Mouse (Mus musculus): ENCODE measurements around the gene Hcrtr1.

Hcrtr1 gene

DNA sequence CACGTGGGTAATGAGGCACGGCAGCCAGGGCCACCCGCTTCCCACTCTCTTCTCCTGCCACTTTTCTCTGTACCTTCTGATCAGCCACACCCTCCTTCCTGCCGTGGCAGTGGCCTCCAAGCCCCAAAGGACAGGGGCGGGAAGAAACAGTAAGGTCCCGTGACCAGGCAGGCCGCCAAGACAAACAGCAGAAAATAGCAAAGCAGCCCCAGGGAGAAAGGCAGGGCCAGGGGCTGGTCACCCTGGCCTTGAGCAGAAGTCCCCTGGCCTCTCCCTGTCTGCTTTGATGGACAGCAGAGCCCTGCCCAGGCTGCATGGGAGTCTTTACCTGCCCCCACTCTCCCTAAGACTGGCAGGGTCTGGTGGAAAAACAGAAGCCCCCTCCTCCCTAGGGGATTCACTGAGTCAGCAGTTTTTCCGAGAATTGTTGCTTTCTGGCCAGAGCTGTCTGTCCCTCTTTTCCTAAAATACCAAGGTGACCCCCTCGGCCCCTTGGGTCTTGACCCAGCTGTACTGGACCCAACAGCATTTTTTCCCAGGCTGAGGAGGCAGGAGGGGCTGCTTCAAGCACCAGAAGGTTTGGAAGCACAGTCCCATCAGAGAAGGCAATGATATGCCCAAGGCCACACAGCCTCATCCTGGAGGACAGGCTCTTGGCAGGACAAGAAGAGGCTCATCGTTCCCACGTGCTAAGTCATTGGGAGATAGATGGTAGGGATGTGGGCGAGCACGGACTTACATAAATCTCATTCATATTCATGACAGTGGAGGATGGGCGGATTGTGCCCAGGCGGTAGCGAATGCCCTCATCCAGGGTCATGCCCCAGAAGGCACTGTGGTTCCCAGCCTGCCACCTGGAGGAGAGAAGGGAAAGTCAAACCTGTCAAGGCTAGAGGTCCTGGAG lies 29.4 kb upstream of the Hcrtr1 start:
- DNase-seq (ENCODE audit: low spot score in 2 of 2): peak in 1 of 2 experiments; percentile 50

DNA sequence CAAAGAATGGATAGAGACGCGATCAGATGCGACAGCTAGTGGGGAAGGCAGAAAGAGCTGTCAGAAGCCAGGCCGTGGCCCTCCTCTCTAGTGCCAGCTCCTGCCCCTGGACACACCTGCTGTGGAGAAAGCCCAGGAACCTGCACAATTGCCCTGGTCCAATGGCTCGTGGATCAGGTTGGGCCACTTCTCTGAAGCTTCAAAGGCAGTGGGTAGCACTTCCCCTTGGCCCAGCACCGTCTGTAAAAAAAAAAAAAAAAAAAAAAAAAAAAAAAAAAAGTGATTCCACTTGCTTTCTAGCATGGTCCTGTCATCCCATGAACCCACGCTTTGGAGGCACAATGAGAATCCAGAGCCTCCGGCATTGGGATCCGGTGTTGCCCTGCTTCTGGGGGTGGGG lies 28.7 kb upstream of the Hcrtr1 start:
- DNase-seq (ENCODE audit: low spot score in 2 of 2): no peak

DNA sequence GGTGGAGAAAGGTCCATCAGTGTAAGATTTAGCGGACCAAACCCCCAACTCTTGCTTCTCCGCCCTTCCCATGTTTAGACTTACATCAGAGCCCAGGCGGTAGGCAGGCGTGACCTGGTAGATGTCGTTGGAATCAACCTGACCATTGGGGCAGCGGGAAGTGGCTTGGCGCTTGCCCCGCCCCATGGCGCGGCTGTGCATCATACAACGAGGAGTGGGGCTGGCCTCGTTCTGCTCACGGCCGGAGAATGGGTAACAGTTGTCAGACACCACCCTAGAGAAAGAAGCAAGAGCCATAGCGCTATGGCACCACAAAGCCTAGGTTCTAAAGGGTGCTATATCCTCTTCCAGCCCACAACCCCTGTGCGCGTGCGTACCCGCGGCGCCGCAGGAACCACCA lies 28.2 kb upstream of the Hcrtr1 start:
- no peak for DNase-seq (ENCODE audit: low spot score in 2 of 2)

DNA sequence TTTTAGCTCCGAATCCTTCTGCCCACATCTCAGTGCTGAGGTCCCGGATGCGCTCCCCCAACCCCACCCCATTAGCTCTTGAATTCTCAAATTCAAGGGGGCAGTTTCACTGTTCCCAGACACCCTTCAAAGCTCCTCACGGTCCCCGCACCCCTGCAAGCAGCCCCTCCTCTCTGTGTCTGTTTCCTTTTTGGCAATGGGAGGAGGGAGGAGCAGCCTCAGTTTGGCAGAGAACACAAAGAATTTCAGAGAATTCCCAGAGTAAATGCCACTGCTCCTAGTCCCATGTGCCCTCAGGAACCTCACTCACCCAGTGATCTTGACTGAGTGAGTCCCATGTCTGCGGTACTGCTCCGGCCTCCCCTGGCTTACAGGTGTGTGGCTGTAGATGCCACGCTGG lies 27.4 kb upstream of the Hcrtr1 start:
- DNase-seq (ENCODE audit: low spot score in 2 of 2): no peak

DNA sequence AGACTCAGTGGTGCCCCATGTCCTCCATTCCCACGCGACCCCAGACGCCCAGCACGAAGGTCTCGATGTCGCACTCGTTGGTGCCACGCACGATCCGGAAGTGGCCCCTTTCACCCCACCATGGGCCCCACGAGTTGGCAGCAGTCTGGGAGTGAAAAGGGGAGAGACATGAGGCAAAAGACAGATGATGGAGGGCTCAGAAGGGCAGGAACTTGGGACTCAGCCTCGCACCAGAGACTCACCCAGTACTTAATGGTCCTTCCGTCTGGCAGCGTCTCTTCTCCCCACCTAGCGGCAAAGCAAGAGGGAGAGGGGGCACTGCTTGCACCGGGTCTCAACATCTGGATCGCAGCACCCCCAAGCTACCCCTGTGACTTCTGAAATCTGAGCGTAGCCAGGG lies 26.9 kb upstream of the Hcrtr1 start:
- DNase-seq (ENCODE audit: low spot score in 2 of 2): no peak

DNA sequence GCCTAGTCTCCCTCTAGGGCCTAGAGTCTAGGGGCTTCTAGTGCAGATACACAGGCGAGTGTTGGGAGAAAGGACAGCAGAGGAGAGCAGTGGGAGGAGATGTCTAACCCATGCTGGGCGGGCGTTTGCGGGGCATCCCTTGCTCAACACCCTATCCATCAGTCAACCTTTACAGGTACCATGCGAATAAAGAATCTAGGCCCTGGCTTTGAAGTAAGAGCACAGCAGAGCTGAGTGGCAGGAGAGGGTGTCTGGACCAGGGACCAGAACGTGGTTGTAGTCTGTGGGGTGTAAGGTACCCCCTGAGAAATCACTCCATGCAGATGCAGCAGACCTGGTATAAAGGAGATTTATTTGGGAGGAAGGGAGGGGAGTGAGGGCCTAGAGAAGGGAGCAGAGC lies 25.0 kb upstream of the Hcrtr1 start:
- no peak for DNase-seq (ENCODE audit: low spot score in 2 of 2)

DNA sequence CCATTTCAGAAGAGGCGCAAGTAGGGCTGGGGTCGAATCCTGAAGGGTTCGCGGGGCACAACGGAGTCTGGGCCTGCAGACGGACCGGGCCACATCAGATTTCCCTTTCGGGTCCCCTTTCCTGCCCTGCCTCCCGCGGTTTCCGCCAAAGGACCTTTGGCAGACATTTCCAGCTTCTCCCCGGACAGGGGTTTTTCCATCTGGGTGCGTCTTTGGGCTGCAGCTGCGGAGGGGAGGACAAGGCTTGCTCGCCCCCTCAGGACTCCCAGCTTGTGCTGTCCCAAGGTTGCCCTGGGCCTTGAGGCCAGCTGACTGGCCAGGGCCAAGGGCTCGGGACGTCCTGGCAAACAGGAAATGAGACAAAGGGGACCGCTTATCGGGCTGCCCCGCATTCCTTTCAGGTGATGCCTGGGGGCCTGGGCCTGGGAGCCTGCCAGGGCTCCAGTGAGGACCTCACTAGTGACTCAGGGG lies 24.3 kb upstream of the Hcrtr1 start:
- DNase-seq (ENCODE audit: low spot score in 2 of 2): no peak

DNA sequence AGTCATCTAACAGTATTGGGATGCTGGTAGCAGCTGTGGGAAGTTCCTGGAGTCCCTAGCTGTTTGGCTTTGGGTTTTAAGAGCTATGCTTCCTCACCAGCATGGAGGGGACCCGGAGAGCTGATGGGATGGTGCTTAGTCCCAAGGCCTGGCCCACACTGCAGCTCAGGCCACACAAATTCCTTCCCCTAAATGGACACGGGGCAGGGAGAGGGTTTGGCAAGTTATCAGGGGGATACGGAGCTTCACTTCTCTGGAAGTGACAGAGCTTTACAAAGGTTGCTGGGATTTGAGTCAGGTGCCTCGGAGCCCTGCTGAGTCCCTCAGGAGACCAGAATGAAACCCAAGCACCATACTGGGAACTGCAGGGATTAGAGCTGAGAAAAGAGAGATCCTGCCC lies 22.2 kb upstream of the Hcrtr1 start:
- DNase-seq (ENCODE audit: low spot score in 2 of 2): no peak

DNA sequence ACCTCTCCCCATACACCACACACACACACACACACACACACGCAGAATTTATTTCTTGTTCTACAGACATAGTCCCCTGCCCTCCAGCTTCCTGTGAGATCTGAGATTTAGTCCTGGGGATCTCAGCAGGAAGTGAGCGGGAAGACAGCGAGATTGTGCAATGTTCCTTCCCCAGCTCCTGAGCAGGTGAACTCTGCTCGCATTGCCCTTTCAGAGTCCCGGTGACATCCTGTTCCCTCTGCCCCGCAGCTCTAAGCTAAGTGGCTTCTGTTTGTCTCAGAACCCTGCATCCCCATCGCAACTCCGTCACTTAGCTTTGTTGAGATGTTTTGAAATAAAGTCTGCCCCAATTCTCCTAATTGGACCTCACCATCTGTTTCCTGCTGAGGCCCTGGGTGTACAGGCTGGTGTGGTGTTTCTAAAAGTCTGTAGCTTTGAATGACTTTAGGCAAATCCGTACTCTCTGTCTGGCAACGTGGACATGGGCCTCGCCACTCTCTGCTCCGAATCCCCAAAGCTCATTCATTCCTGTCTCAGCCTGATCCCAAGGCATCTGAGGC lies 17.7 kb upstream of the Hcrtr1 start:
- no peak for DNase-seq (ENCODE audit: low spot score in 2 of 2)

DNA sequence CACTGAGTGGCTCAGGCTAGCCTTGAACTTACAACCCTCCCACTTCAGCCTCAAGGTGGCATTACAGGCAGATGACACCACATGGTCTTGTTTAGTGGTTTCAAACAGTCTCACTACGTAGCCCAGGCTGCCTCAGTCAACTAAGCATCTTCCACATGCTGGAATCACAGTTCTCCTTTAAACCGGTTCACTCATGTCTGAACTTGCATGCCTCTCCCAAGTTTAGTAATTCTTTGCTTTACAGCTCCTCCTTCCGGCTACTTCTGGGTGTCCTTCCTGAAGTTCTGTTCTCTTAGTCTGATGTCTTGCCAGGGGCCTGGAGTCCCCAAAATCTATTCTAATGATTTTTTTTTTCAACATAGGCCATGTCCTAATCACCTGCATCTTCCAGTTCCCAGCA lies 15.1 kb upstream of the Hcrtr1 start:
- no peak for DNase-seq (ENCODE audit: low spot score in 2 of 2)

DNA sequence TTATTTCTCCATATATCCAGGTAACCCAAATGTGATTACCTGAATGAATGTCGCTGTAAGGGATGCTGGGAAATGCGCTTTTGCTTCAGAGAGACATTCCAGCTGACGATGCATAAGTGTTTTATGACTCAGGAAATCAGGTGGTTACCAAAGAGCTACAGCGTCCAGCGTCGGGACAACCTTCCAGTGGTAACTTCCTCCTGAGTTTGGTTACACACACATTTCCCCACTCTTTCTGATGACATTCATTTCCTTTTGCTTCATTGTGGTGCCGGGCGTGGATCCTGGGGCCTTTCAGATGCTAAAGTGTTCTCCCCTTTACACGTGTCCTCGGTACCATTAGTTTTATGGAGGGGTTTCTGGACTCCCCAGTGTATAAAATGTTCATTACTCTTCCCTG lies 9.2 kb upstream of the Hcrtr1 start:
- DNase-seq (ENCODE audit: low spot score in 2 of 2): no peak

DNA sequence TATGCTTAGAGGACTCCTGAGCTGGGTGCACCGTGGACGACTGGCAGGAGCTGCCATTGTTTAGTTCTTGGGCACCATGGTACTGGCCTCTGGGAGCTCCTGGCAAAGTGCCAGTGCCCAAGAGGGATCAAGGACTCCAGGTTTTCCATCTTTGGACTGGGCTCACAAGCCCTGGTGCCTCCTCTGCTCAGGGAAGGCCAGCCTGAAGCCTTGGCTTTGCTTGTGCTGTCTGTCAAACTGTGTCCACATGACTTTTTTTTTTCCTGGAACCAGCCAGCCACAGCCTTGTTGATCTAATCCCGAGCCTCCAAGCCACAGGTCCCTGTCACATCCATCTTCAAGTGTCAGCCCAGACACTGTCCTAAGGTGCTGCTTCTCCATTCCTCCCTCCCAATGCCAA lies 2.6 kb upstream of the Hcrtr1 start:
- DNase-seq (ENCODE audit: low spot score in 2 of 2): no peak

DNA sequence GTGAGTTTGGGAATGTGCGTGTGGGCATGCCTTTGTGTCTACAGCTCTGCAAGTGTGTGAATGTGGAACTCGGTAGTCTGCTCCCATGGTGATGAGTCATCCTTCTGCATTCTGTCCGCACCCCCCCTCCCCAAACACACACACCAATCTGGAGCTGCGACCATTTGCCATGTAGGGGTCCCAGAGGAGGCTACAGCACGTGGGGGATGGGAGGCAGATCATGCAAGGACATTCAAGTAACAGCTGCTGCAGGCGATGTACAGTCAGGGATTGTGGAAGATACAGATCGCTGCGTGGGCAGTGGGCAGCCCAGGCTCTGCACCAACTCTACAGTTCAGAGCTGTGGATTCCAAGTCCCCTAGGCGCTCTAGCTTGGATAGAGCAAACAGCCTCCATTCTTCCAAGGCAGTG lies 1.8 kb upstream of the Hcrtr1 start:
- peak; percentile 54 to 83 for DNase-seq (ENCODE audit: low spot score in 2 of 2)

DNA sequence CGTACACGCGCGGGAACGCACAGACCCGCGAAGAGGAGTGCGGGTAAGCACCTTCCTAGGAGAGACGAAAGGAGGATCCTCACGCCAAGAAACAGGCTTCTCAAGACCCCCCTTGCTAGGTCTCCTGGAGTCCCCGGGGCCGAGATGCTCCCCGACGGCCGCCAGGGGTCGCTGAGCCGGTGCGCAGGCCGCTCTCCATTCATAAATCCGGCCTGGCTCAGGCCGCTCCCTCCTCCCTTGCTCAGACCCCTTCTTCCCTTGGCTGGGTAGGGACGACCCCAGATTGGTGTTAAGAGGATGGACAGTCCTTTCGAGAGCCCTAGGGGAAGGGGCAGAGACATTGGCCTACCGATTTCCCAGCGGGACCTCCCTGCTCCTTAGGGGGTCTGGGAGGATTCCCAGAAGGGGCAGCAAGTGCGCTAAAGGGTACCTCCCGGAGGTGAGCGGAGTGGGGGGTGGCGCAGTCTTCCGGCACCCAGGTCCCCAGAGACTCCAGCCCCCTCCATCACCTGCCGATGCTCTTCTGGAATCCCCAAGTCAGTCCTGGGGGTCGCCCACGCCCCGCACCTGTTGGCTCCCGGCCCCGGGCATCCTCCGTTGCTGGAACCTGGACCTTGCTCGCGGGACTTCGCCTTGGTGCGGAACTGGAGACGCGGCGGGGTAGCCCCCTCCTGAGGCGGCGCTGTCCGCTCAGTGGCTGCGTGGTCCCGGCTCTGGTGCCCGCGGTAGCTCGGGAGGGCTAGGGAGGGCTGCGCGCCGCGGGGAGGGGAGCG lies 532 bp downstream of the Hcrtr1 start:
- peak in 1 of 2 experiments; percentile 76 for DNase-seq (ENCODE audit: low spot score in 2 of 2)

DNA sequence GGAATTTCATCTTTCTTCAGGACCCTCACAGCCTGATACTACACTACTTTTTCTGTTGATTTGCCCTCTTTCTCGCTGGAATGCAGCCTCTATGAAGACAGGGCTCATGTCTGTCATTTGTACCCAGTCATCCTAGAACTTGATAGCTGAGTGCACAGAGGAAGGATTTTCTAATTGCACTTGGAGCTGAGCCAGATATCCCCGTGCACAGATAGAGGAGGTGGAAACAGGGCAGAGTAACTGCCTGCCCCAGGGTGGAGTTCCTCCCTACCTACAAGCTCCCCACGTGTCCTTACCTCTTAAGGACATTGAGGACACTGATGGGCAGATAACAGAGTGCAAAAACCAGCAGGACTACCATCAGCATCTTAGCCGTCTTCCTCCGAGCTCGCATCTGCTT lies 5.8 kb downstream of the Hcrtr1 start:
- no peak for DNase-seq (ENCODE audit: low spot score in 2 of 2)

DNA sequence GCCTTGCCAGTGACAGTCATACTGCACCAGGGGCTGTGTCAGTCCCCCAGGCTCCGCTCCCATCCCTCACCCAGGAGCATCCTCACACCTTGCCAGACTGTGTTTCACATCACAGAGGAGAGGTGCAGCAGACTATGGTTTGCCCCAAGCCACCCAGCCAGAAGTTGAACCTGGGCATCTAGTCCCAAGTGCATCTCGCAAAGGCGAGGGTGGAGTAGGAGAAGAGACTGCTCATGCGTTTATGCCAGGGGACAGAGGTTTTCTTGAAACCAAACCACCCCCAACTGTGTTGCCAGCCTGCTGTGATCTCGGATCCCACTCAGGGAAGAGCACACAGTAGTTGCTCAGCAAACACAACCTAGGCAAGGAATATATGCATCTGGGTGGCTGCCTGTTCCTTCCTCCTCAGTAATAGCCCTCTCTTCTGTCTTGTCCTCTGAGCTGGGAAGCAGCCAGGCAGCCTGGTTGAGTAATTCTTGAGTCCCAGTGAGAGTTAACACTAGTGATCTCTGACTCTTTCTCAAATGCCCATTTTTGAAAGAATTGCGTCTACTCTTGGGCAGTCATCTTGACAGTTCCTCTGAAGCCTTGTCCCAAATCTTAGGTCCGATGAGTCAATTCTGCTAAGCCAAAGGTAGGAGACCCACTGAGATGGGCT lies 7.6 kb downstream of the Hcrtr1 start:
- no peak for DNase-seq (ENCODE audit: low spot score in 2 of 2)

DNA sequence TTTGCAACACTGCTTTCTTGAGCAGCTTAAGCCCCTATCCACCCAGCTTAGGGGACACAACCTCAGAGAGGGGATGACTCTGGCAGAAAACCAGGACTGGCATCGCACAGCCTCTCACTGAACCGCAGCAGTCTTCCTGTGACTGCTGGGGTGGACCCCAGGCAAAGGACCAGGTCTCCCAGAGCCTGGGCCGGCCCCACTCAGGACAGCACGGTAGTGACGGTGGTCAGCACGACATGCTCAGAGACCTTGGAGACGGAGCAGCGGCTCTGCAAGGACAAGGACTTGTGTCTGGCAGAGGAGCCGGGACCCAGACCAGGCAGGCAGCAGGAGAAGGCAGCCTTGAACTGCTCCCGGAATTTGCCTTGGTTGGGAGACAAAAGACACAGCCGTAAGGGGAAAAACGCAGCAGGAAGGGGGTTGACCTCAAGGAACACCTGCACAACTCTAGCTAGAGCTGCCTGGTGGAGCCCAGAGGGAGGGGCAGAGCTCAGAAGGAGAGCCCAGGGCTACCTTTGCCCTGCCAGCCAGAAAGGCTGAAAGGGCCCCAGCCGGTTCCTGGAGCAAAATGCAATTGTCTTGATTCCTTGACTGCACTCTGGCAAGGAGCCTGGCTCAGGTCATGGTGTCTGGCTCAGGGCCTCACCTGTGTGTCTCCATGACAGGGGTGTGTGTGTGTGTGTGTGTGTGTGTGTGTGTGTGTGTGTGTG lies 8.4 kb downstream of the Hcrtr1 start:
- DNase-seq (ENCODE audit: low spot score in 2 of 2): no peak

DNA sequence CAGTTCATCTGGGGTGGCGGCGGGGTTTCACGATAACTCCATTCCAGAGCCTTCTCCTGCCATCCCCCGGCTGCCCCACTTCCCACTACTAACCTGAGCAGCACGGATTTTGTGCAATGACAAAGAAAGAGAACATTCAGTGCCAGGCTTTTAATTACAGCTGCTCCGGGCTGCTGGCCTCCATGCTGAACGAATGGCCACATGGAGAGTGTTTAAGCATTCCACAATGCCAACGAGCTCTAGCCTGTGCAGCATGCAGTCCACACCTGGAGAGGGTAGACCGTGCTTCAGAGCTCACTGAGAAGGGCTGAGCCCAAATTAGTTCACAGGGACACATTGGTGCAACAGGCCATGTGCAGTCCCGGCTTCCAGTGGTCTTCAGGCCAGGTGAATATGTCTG lies 9.1 kb downstream of the Hcrtr1 start:
- DNase-seq (ENCODE audit: low spot score in 2 of 2): no peak

DNA sequence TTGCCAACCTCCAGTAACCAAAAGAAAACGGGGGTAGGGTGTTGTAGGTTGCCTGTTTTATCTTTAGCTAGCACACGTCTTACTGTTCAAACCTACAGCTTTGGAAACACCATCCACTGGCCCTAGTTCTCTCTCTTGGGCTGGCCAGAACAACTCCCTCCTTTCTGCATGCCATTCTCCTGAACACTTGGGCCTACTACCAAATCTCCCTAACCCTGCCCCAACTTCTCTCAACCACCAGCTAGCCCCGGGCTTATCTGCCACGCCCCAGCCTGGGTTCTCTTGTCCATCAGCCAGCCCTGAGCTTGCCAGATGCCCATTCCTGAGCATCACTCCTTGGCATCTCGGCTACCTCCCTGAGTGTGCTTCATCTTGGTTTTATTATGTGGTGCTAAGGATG lies 10.3 kb downstream of the Hcrtr1 start:
- DNase-seq (ENCODE audit: low spot score in 2 of 2): no peak

DNA sequence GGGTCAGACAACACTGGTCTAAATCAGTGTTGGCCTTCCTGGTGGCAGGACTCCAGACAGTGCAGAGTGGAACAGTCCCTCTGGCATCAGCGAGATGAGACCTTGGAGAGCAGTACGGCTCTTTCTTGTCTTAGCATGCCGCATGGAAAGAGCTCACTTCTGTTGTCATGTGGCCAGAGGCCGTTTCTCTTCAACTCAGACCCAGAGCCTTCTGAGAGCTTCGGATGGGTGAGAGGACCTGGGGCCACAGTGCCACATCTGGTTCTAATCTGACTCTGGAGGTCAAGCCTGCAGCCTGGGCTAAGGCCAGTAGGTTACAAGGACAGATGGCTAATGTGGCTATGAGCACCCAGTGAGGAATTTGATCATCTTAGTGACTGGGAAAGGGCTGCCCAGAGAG lies 13.2 kb downstream of the Hcrtr1 start:
- DNase-seq (ENCODE audit: low spot score in 2 of 2): no peak

DNA sequence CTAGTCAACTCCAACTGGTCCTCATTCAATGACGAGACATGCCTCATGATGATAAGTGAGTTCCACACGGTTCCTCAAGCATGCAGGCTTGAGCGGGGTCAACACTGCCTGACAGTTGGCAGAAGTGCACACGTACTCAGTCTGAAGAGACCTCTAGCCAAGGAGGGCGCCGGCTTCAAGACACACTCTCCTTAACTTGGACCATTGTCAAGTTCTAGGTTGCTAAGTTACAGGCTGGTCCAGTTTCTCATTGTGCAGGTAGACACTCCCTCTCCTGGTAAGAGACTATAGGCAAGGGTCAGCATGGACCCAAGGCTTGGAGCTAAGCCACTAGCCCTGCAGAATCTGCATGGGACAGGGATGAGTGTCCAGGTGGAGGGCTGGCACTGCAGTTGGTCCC lies 14.0 kb downstream of the Hcrtr1 start:
- no peak for DNase-seq (ENCODE audit: low spot score in 2 of 2)

DNA sequence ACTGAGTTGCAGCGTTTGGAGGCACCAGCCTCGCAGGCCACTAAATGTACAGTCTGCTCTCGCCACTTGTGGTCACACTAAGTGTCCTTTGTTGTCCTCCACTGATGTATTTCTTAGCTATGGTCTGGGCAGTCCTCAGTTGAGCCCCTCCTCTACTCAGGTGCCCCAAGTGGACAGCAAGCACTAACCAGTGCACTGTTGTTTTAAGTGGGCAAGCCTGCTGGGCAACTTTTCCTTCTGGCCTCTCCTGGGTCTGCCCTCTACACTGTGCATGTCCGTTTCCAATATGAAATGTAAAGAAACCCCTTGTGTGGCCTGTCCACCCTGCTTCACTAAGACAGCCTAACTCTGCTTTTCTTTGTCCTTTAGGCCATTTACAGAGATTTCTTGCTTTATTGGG lies 15.0 kb downstream of the Hcrtr1 start:
- DNase-seq (ENCODE audit: low spot score in 2 of 2): no peak

Measured in frontal cortex, postnatal 10 days (tissue).